Mouse (Mus musculus): ENCODE results near the gene Cadm1. TPM values are rescaled to one million over a fixed set of nuclear protein-coding genes. Genes with fewer than 3 reads are reported as not detected.

Cadm1 gene
- polyA plus RNA-seq, 1 experiment, result 9.3 TPM

GRCm38 (mm10) chr9:47757798-47758197, 227.8 kb downstream of the Cadm1 start:
- Histone ChIP-seq H3K79me2 (ENCODE audit: control insufficient read depth, insufficient read depth) (no peaks in the 10 kb centered on the region), H3K27me3 (ENCODE audit: control insufficient read depth, insufficient read depth, insufficient read length) (no peaks in the 10 kb centered on the region), H3ac (ENCODE audit: control insufficient read depth, insufficient read length) (no peak overlapping the region), H3K36me3 (ENCODE audit: control insufficient read depth, insufficient read depth) (no peaks in the 10 kb centered on the region), H3K4me2 (ENCODE audit: low read depth) (no peak overlapping the region), H3K4me3 (no peak overlapping the region)
- TF ChIP-seq MAX (IDR thresholded peaks at IDR 0.05; ENCODE audit: low read depth) (no peak), E2F4 (IDR thresholded peaks at IDR 0.05; ENCODE audit: insufficient read depth) (no peak), SRF (IDR thresholded peaks at IDR 0.05; ENCODE audit: control insufficient read depth, insufficient read length, low read depth) (no peak), USF1 (IDR thresholded peaks at IDR 0.05; ENCODE audit: low read depth) (no peak), REST (IDR thresholded peaks at IDR 0.05; ENCODE audit: insufficient read depth, insufficient read length) (no peak), MYOD1 (IDR thresholded peaks at IDR 0.05; ENCODE audit: control insufficient read depth in 1 of 3, insufficient read length in 2 of 3, low read depth in 2 of 3) (no peak), POLR2AphosphoS2 (IDR thresholded peaks at IDR 0.05; ENCODE audit: insufficient read length, low read depth) (no peak), TCF3 (IDR thresholded peaks at IDR 0.05; ENCODE audit: insufficient read length, low read depth) (no peak)

GRCm38 (mm10) chr9:47758320-47758719, 228.3 kb downstream of the Cadm1 start:
- H3K36me3 ChIP-seq (ENCODE audit: control insufficient read depth, insufficient read depth), result no peaks in the 10 kb centered on the region
- no peak overlapping the region for H3K4me2 ChIP-seq (ENCODE audit: low read depth)
- no peak overlapping the region for H3K4me3 ChIP-seq
- H3ac ChIP-seq (ENCODE audit: control insufficient read depth, insufficient read length), result no peak overlapping the region
- TF ChIP-seq POLR2A (IDR thresholded peaks at IDR 0.05; ENCODE audit: insufficient read length, low read depth) (no peak), SRF (IDR thresholded peaks at IDR 0.05; ENCODE audit: control insufficient read depth, insufficient read length, low read depth) (no peak), POLR2AphosphoS2 (IDR thresholded peaks at IDR 0.05; ENCODE audit: insufficient read length, low read depth) (no peak), MYOD1 (IDR thresholded peaks at IDR 0.05; ENCODE audit: control insufficient read depth in 1 of 3, insufficient read length in 2 of 3, low read depth in 2 of 3) (no peak), USF1 (IDR thresholded peaks at IDR 0.05; ENCODE audit: low read depth) (no peak), MAX (IDR thresholded peaks at IDR 0.05; ENCODE audit: low read depth) (no peak), TCF12 (IDR thresholded peaks at IDR 0.05; ENCODE audit: insufficient read depth, poor library complexity, severe bottlenecking) (no peak), REST (IDR thresholded peaks at IDR 0.05; ENCODE audit: insufficient read depth, insufficient read length) (no peak), MYOG (IDR thresholded peaks at IDR 0.05; ENCODE audit: control insufficient read depth in 1 of 3, insufficient read depth in 1 of 3, insufficient read length in 2 of 3, low read depth in 2 of 3) (no peak), CEBPB (IDR thresholded peaks at IDR 0.05; ENCODE audit: insufficient read depth, poor library complexity, severe bottlenecking) (no peak), E2F4 (IDR thresholded peaks at IDR 0.05; ENCODE audit: insufficient read depth) (no peak), TCF3 (IDR thresholded peaks at IDR 0.05; ENCODE audit: insufficient read length, low read depth) (no peak)
- H3K27me3 ChIP-seq (ENCODE audit: control insufficient read depth, insufficient read depth, insufficient read length), result no peaks in the 10 kb centered on the region
- H3K79me2 ChIP-seq (ENCODE audit: control insufficient read depth, insufficient read depth), result no peaks in the 10 kb centered on the region

GRCm38 (mm10) chr9:47759807-47760206, 229.8 kb downstream of the Cadm1 start:
- Histone ChIP-seq H3K4me3 (no peak overlapping the region), H3K27me3 (ENCODE audit: control insufficient read depth, insufficient read depth, insufficient read length) (no peaks in the 10 kb centered on the region), H3ac (ENCODE audit: control insufficient read depth, insufficient read length) (no peak overlapping the region), H3K4me2 (ENCODE audit: low read depth) (no peak overlapping the region), H3K36me3 (ENCODE audit: control insufficient read depth, insufficient read depth) (no peaks in the 10 kb centered on the region), H3K79me2 (ENCODE audit: control insufficient read depth, insufficient read depth) (no peaks in the 10 kb centered on the region)
- TF ChIP-seq REST (IDR thresholded peaks at IDR 0.05; ENCODE audit: insufficient read depth, insufficient read length) (no peak), MYOG (IDR thresholded peaks at IDR 0.05; ENCODE audit: control insufficient read depth in 1 of 3, insufficient read depth in 1 of 3, insufficient read length in 2 of 3, low read depth in 2 of 3) (no peak), POLR2AphosphoS2 (IDR thresholded peaks at IDR 0.05; ENCODE audit: insufficient read length, low read depth) (no peak), CEBPB (IDR thresholded peaks at IDR 0.05; ENCODE audit: insufficient read depth, poor library complexity, severe bottlenecking) (no peak), E2F4 (IDR thresholded peaks at IDR 0.05; ENCODE audit: insufficient read depth) (no peak), USF1 (IDR thresholded peaks at IDR 0.05; ENCODE audit: low read depth) (no peak), MAX (IDR thresholded peaks at IDR 0.05; ENCODE audit: low read depth) (no peak), POLR2A (IDR thresholded peaks at IDR 0.05; ENCODE audit: insufficient read length, low read depth) (no peak), SRF (IDR thresholded peaks at IDR 0.05; ENCODE audit: control insufficient read depth, insufficient read length, low read depth) (no peak), MYOD1 (IDR thresholded peaks at IDR 0.05; ENCODE audit: control insufficient read depth in 1 of 3, insufficient read length in 2 of 3, low read depth in 2 of 3) (no peak), TCF12 (IDR thresholded peaks at IDR 0.05; ENCODE audit: insufficient read depth, poor library complexity, severe bottlenecking) (no peak), TCF3 (IDR thresholded peaks at IDR 0.05; ENCODE audit: insufficient read length, low read depth) (no peak)

- H3K4me3 ChIP-seq, result no peak overlapping the region
- H3K4me2 ChIP-seq (ENCODE audit: low read depth), result no peak overlapping the region
- H3K79me2 ChIP-seq (ENCODE audit: control insufficient read depth, insufficient read depth), result no peaks in the 10 kb centered on the region
- TF ChIP-seq CEBPB (IDR thresholded peaks at IDR 0.05; ENCODE audit: insufficient read depth, poor library complexity, severe bottlenecking), result no peak
- no peak for TF ChIP-seq TCF3 (IDR thresholded peaks at IDR 0.05; ENCODE audit: insufficient read length, low read depth)
- no peak for TF ChIP-seq POLR2AphosphoS2 (IDR thresholded peaks at IDR 0.05; ENCODE audit: insufficient read length, low read depth)
- no peak for TF ChIP-seq POLR2A (IDR thresholded peaks at IDR 0.05; ENCODE audit: insufficient read length, low read depth)
- TF ChIP-seq TCF12 (IDR thresholded peaks at IDR 0.05; ENCODE audit: insufficient read depth, poor library complexity, severe bottlenecking), result no peak
- H3K27me3 ChIP-seq (ENCODE audit: control insufficient read depth, insufficient read depth, insufficient read length), result no peaks in the 10 kb centered on the region
- no peak overlapping the region for H3ac ChIP-seq (ENCODE audit: control insufficient read depth, insufficient read length)
- no peaks in the 10 kb centered on the region for H3K36me3 ChIP-seq (ENCODE audit: control insufficient read depth, insufficient read depth)
These were observed 231.6 kb downstream of the Cadm1 start for GRCm38 (mm10) chr9:47761601-47762000.

GRCm38 (mm10) chr9:47762913-47763312, 232.9 kb downstream of the Cadm1 start:
- no peak overlapping the region for H3K4me2 ChIP-seq (ENCODE audit: low read depth)
- H3K79me2 ChIP-seq (ENCODE audit: control insufficient read depth, insufficient read depth), result no peaks in the 10 kb centered on the region
- TF ChIP-seq TCF12 (IDR thresholded peaks at IDR 0.05; ENCODE audit: insufficient read depth, poor library complexity, severe bottlenecking), result no peak
- TF ChIP-seq MYOD1 (IDR thresholded peaks at IDR 0.05; ENCODE audit: control insufficient read depth in 1 of 3, insufficient read length in 2 of 3, low read depth in 2 of 3), result no peak
- TF ChIP-seq MYOG (IDR thresholded peaks at IDR 0.05; ENCODE audit: control insufficient read depth in 1 of 3, insufficient read depth in 1 of 3, insufficient read length in 2 of 3, low read depth in 2 of 3), result no peak
- TF ChIP-seq E2F4 (IDR thresholded peaks at IDR 0.05; ENCODE audit: insufficient read depth), result no peak
- no peak for TF ChIP-seq TCF3 (IDR thresholded peaks at IDR 0.05; ENCODE audit: insufficient read length, low read depth)
- TF ChIP-seq USF1 (IDR thresholded peaks at IDR 0.05; ENCODE audit: low read depth), result no peak
- no peak for TF ChIP-seq POLR2A (IDR thresholded peaks at IDR 0.05; ENCODE audit: insufficient read length, low read depth)
- TF ChIP-seq REST (IDR thresholded peaks at IDR 0.05; ENCODE audit: insufficient read depth, insufficient read length), result no peak
- H3K36me3 ChIP-seq (ENCODE audit: control insufficient read depth, insufficient read depth), result no peaks in the 10 kb centered on the region
- H3K4me3 ChIP-seq, result no peak overlapping the region
- H3ac ChIP-seq (ENCODE audit: control insufficient read depth, insufficient read length), result no peak overlapping the region
- no peaks in the 10 kb centered on the region for H3K27me3 ChIP-seq (ENCODE audit: control insufficient read depth, insufficient read depth, insufficient read length)
